Mouse (Mus musculus) testis, adult 2 months (tissue): Measurements from ENCODE around the gene Atp11a. TPM values are rescaled to one million over a fixed set of nuclear protein-coding genes. Genes with fewer than 3 reads are reported as not detected.

Experiments
- H3K27ac ChIP-seq: fragments of 200-500 bp; 2 replicates; pipeline ENCODE4 v1.5.1; 2012; ENCODE audit warnings: low read depth, low read length; ENCODE audit not compliant: control insufficient read depth, insufficient read depth
- H3K27me3 ChIP-seq: fragments of 200-500 bp; 2 replicates; pipeline ENCODE4 v1.6.1; 2012; ENCODE audit warnings: mild to moderate bottlenecking, low read length, moderate library complexity; ENCODE audit not compliant: control insufficient read depth, insufficient read depth
- H3K36me3 ChIP-seq: fragments of 200-500 bp; 2 replicates; pipeline ENCODE4 v1.6.1; 2012; ENCODE audit warnings: mild to moderate bottlenecking, low read length; ENCODE audit not compliant: control insufficient read depth, insufficient read depth
- H3K4me1 ChIP-seq: fragments of 200-500 bp; 2 replicates; pipeline ENCODE4 v1.6.1; 2012; ENCODE audit warnings: low read length; ENCODE audit not compliant: control insufficient read depth, insufficient read depth
- H3K4me3 ChIP-seq: fragments of 200-500 bp; 2 replicates; pipeline ENCODE4 v1.5.1; 2012; ENCODE audit warnings: low read depth, mild to moderate bottlenecking, low read length, moderate library complexity, mixed read lengths; ENCODE audit not compliant: control insufficient read depth
- CTCF ChIP-seq: fragments of 200-500 bp; IDR thresholded peaks from 2 replicates; pipeline ENCODE4 v1.5.1; 2012; ENCODE audit warnings: low read depth, mild to moderate bottlenecking, inconsistent platforms, low read length, moderate library complexity; ENCODE audit not compliant: control insufficient read depth, insufficient read depth, insufficient replicate concordance
- POLR2A ChIP-seq: fragments of 200-500 bp; IDR thresholded peaks from 2 replicates; pipeline ENCODE4 v1.6.1; 2012; ENCODE audit warnings: low read depth, mild to moderate bottlenecking, inconsistent platforms, low read length, moderate library complexity; ENCODE audit not compliant: control insufficient read depth
- polyA plus RNA-seq: library from polyadenylated mRNA; depleted of rRNA; stranded (reverse); fragments of >200 nt; gene quantifications from 2 replicates; pipeline ENCODE4 v1.2.3, GENCODE M21; 2012

Atp11a gene
- polyA plus RNA-seq, 1 experiment, result 83.0 TPM

- Histone ChIP-seq H3K36me3 (no peaks in the 10 kb centered on the region), H3K27ac (no peak overlapping the region), H3K4me3 (no peak overlapping the region), H3K4me1 (no peaks in the 10 kb centered on the region), H3K27me3 (no peaks in the 10 kb centered on the region)
- TF ChIP-seq POLR2A, result no peak
- no peak for TF ChIP-seq CTCF
Measured at GRCm38 (mm10) chr8:12739113-12739512, 17.7 kb upstream of the Atp11a start.

- Histone ChIP-seq H3K27ac (no peak overlapping the region), H3K27me3 (no peaks in the 10 kb centered on the region), H3K4me1 (no peaks in the 10 kb centered on the region), H3K4me3 (no peak overlapping the region), H3K36me3 (no peaks in the 10 kb centered on the region)
- TF ChIP-seq CTCF (no peak), POLR2A (no peak)
Measured at GRCm38 (mm10) chr8:12743390-12743789, 13.4 kb upstream of the Atp11a start.

- Histone ChIP-seq H3K27ac (no peak overlapping the region), H3K4me3 (no peak overlapping the region), H3K4me1 (no peaks in the 10 kb centered on the region), H3K36me3 (no peaks in the 10 kb centered on the region), H3K27me3 (no peaks in the 10 kb centered on the region)
- TF ChIP-seq POLR2A (no peak), CTCF (no peak)
Measured at GRCm38 (mm10) chr8:12748183-12748582, 8.6 kb upstream of the Atp11a start.

- TF ChIP-seq CTCF (no peak), POLR2A (no peak)
- H3K4me1 ChIP-seq, result no peaks in the 10 kb centered on the region
- H3K36me3 ChIP-seq, result no peaks in the 10 kb centered on the region
- no peak overlapping the region for H3K27ac ChIP-seq
- H3K4me3 ChIP-seq, result no peak overlapping the region
- H3K27me3 ChIP-seq, result no peaks in the 10 kb centered on the region
Measured at GRCm38 (mm10) chr8:12749116-12749515, 7.7 kb upstream of the Atp11a start.

- Histone ChIP-seq H3K4me3 (no peak overlapping the region), H3K36me3 (no peaks in the 10 kb centered on the region), H3K27ac (no peak overlapping the region), H3K4me1 (peaks cover 10% of the 10 kb centered on the region), H3K27me3 (no peaks in the 10 kb centered on the region)
- TF ChIP-seq CTCF (no peak), POLR2A (no peak)
Measured at GRCm38 (mm10) chr8:12753054-12753453, 3.8 kb upstream of the Atp11a start.

- no peak for TF ChIP-seq CTCF
- TF ChIP-seq POLR2A, result no peak
- peaks cover 10% of the 10 kb centered on the region for H3K4me1 ChIP-seq
- no peak overlapping the region for H3K27ac ChIP-seq
- H3K4me3 ChIP-seq, result no peak overlapping the region
- H3K36me3 ChIP-seq, result no peaks in the 10 kb centered on the region
- no peaks in the 10 kb centered on the region for H3K27me3 ChIP-seq
Measured at GRCm38 (mm10) chr8:12754115-12754514, 2.7 kb upstream of the Atp11a start.

- Histone ChIP-seq H3K27ac (no peak overlapping the region), H3K27me3 (no peaks in the 10 kb centered on the region), H3K4me1 (peaks cover 10% of the 10 kb centered on the region), H3K4me3 (no peak overlapping the region), H3K36me3 (no peaks in the 10 kb centered on the region)
- no peak for TF ChIP-seq POLR2A
- TF ChIP-seq CTCF, result no peak
Measured at GRCm38 (mm10) chr8:12755312-12755711, 1.5 kb upstream of the Atp11a start.

- Histone ChIP-seq H3K27ac (no peak overlapping the region), H3K27me3 (no peaks in the 10 kb centered on the region), H3K4me3 (no peak overlapping the region), H3K36me3 (no peaks in the 10 kb centered on the region), H3K4me1 (peaks cover 10% of the 10 kb centered on the region)
- no peak for TF ChIP-seq POLR2A
Measured at GRCm38 (mm10) chr8:12755826-12756225, 988 bp upstream of the Atp11a start.
